Mouse (Mus musculus) CH12.LX (cell line): ENCODE data around the gene Sdhd.

ENCODE experiments used
- CHD1 ChIP-seq: IDR thresholded peaks from 2 replicates; pipeline ENCODE4 v1.6.1; 2012; ENCODE audit warnings: low read depth, low read length, improper control_type of control experiment, inconsistent platforms
- CTCF ChIP-seq, 2 experiments: IDR thresholded peaks in 1 of 2; conservative IDR thresholded peaks in 1 of 2; 2 replicates each; pipeline ENCODE4 v1.5.1; 2011 to 2012; ENCODE audit warnings: low read depth in 2 of 2, low read length in 2 of 2, improper control_type of control experiment in 1 of 2, inconsistent platforms in 1 of 2, mild to moderate bottlenecking in 1 of 2, moderate library complexity in 1 of 2
- E2F4 ChIP-seq: IDR thresholded peaks from 2 replicates; pipeline ENCODE4 v1.6.1; 2011; ENCODE audit warnings: low read depth, low read length, improper control_type of control experiment; ENCODE audit not compliant: insufficient replicate concordance
- ELF1 ChIP-seq: IDR thresholded peaks from 2 replicates; pipeline ENCODE4 v1.6.1; 2014; ENCODE audit warnings: low read depth, mild to moderate bottlenecking, inconsistent platforms, low read length, improper control_type of control experiment
- EP300 ChIP-seq: IDR thresholded peaks from 2 replicates; pipeline ENCODE4 v1.6.1; 2011; ENCODE audit warnings: low read length, improper control_type of control experiment
- GABPA ChIP-seq: IDR thresholded peaks from 2 replicates; pipeline ENCODE4 v1.6.1; 2012; ENCODE audit warnings: low read depth, low read length, improper control_type of control experiment, inconsistent platforms; ENCODE audit not compliant: insufficient replicate concordance
- MXI1 ChIP-seq: IDR thresholded peaks from 2 replicates; pipeline ENCODE4 v1.6.1; 2011; ENCODE audit warnings: mild to moderate bottlenecking, low read depth, low read length, improper control_type of control experiment
- POLR2A ChIP-seq: IDR thresholded peaks from 2 replicates; pipeline ENCODE4 v1.6.1; 2011; ENCODE audit warnings: low read depth, mild to moderate bottlenecking, improper control_type of control experiment, low read length
- POLR2AphosphoS2 ChIP-seq: IDR thresholded peaks from 2 replicates; pipeline ENCODE4 v1.6.1; 2011; ENCODE audit warnings: low read depth, low read length, improper control_type of control experiment
- RCOR1 ChIP-seq: conservative IDR thresholded peaks from 2 replicates; pipeline ENCODE4 v1.6.1; 2012; ENCODE audit warnings: low read depth, mild to moderate bottlenecking, inconsistent platforms, low read length, improper control_type of control experiment
- USF1 ChIP-seq: IDR thresholded peaks from 2 replicates; pipeline ENCODE4 v1.6.1; 2014; ENCODE audit warnings: low read depth, mild to moderate bottlenecking, inconsistent platforms, low read length, improper control_type of control experiment
- USF2 ChIP-seq: conservative IDR thresholded peaks from 2 replicates; pipeline ENCODE4 v1.6.1; 2011; ENCODE audit warnings: low read depth, low read length, improper control_type of control experiment
- ZC3H11A ChIP-seq: IDR thresholded peaks from 2 replicates; pipeline ENCODE4 v1.6.1; 2012; ENCODE audit warnings: low read depth, mild to moderate bottlenecking, inconsistent platforms, low read length, improper control_type of control experiment

- peak; percentile 98 for TF ChIP-seq MXI1
- TF ChIP-seq ELF1 = peak; percentile 84
- peak; percentile 71; the same call in 1 of the 2 replicates for TF ChIP-seq POLR2A
- no peak for TF ChIP-seq EP300
- TF ChIP-seq CTCF (conservative IDR thresholded peaks at IDR 0.05 in 1 of 2, IDR thresholded peaks at IDR 0.05 in 1 of 2; ENCODE audit: low read depth in 2 of 2, low read length in 2 of 2) = no peak
- TF ChIP-seq POLR2AphosphoS2 = no peak
- no peak for TF ChIP-seq ZC3H11A
- no peak for TF ChIP-seq USF1
- no peak for TF ChIP-seq USF2
- no peak for TF ChIP-seq CHD1
- no peak for TF ChIP-seq RCOR1
- no peak; the same call in 1 of the 2 replicates for TF ChIP-seq GABPA
- TF ChIP-seq E2F4 = no peak
Measured at GRCm38 (mm10) chr9:50616766-50617603, 13.4 kb upstream of the Sdhd start, which contains the start of the genes Pih1d2 and Nkapd1.
